Mouse (Mus musculus): ENCODE data around the gene Xpo4.
"Not testable (repeated sequence)": the region's sequence is repeated elsewhere in the genome, so short reads cannot be mapped to it uniquely, and the experiment has no call there.

Xpo4 gene

DNA sequence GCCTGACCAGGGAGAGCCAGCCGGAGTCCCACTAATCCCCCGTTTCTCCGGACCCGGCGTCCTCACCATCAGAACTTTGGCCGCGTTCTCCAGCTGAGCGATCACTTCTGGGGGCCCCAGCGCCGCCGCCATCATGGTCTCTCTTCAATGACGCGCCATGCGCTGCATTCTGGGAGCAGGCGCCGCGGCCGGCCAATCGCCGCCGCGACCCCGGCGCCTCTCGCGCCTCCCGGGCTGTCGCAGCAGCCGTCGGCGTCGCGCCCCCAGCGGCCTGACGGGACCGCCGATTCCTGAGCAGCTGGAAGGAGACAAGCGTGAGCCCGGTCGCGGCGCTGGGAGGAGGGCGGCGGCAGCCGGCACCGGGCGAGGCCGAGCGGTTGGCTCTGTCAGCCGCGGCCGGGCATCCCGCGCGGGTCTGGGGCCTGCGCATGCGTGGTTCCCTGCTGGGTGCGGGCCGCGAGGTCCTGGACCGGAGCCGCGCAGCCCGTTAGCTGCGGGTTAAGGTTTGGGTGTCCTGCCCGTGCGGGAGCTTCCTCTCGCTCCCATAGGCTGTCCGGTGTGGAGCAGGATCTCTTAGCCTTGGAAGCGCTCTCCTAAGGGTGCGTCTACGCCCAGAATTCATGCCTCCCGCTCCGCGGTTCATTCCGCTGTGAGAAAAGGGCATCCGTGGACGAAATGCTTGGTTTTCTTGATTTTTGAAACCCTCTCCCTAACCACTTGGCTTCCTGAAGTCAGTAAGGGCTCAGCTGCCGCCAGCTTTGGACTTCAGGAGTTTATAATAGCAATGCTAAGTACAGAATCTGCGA is at the start of gene Xpo4:
Xpo4 (minus strand) TSS at position 609 of the 806 bp plus-strand sequence.
- peak; percentile 85 for DNase-seq (ENCODE audit: extremely low spot score)

DNA sequence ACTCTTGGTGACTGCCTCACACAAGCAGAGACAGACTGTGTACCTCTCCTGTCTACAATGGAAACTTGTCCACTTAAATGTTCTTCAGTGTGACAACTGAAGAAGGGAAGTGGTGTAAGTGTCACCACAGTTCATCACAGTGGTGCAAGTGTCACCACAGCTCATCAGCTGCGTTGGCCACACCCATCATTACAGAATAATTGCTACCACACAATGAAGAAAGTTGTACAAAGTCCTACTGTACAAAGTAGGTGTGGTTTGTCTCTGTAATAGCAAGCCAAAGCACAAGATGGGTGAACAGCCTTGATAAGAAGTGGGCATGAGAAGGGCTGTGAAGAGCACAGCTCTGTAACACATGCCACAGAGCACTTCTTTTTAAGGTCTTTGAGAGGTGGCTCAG is 47.7 kb upstream of the Xpo4 start:
- DNase-seq (ENCODE audit: extremely low spot score): no peak

DNA sequence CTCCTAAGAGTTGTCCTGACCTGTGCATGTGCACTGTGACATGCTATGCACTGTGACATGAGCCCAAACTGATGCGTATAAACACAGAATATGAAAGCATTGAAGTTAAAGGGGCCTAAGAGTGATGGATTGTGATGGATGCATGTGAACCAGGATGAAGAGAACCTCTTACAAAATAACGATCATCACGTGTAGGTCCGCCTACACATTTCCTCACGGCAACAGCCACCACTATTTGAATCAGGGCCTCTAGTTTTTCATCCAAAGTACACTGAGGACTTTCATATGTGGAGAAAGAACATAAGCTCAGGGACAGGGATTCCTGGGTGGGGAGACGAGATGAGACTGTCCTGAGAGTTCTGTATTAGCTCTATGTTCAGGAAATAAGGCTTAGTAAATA is 45.8 kb upstream of the Xpo4 start:
- no peak for DNase-seq (ENCODE audit: extremely low spot score)

DNA sequence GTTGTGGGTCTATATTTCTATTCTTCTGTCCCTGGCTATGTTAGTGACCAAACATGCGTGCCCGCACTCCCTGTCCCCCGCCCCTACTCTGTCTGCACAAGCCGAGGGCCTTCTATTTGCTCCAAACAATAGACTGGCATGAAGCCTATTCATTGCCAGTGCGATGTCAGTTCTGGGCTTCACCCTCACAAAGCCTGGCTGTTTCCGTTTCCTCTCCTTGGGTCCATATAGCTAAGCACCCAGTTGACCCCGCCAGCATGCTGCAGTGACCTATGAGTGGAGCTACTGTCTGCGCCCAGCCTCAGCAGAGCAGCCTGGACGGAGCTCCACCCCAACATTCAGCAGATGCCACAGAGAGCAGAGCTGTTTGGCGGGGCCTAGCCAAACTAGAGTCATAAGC is 43.9 kb upstream of the Xpo4 start:
- peak; percentile 20 for DNase-seq (ENCODE audit: extremely low spot score)

DNA sequence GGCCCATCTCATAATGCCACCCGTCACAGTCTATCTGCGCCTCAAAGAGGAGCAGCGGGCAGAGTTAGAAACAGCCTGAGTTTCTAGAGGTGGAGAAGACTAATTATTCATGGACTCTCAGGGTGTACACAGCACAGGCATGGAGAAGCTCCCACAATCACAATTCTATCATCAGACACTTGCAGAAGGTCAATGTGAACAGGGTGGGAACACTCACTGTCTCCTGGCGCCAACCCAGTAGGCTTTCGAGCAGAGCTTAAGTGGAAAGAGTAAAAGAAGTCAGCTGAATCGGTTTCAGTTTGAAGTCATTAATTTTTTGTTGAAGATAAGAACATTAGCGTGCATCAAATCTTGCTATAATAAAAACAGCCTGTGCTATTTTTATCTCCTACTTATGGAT is 43.4 kb upstream of the Xpo4 start:
- no peak for DNase-seq (ENCODE audit: extremely low spot score)

DNA sequence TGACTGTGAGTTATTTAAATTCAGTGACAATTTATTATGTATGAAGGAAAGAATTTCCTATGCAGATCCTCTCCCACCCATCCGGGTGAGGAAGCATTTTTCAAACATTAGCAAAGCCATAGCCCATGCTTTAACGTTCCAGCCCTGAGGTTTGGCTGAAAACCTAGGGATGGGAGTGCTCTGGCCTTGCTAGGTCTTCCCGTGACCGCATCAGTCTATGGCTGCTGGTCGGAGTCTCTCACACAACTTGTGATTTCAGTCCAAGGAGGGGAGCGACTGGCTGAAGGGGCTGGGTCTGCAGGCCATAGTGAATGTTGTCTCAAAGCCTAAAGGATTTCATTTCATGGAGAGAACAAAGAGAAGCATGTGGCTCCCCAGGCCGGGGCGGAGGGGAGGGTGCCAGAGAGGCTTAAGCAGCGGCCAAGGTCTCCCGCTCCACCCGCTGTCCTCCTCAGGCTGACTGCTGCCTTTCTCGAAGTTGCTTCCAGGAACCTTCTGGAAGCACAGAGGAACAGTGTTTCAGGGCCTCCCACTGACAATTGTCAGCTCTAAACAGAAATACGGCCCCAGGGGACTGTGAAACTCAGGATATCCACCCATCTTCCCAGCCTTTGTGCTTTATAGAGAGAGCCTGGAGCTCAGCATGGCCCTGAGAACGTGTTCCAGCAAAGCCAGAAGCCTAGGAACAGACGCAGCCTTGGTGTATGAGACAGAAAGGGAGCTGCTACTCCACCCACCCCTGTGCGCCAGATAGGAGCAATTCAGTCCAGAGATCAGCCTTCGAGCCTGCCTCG is 42.1 kb upstream of the Xpo4 start:
- no peak for DNase-seq (ENCODE audit: extremely low spot score)

DNA sequence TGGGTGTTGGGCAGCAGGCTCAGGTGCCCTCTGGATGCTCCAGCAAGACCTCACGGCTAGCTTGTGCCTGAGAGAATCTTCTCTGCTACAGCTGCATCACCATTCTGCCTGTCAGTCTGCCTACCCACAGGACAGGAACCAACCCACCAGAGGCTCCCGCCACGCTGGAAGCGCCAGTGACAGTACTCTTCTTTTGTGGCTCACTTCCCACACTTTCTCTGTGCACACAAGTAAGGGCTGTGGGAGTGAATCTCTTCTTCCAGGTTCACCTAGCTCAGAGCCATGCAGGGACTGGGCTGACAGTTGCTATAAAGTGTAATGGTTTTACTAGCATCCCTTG is 41.5 kb upstream of the Xpo4 start:
- no peak for DNase-seq (ENCODE audit: extremely low spot score)

DNA sequence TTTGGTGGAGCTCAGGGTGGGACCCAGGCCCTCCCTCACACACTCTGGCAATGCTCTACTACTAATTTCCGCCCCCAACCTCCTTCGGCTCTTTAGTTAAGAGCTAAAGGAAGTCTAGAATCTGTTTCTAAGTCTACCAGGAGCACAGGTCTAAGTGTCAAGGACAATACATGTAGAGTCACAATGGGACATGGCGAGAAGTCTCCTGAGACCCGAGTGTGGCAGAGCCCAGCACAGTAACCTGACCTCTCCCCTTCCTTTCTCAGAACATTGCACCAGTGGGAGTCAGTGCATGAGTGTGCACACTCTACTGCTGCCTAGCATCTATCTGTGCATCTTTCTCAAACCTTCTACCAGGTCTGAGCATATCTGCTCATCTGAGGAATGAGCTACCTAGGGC is 40.5 kb upstream of the Xpo4 start:
- DNase-seq (ENCODE audit: extremely low spot score): no peak

DNA sequence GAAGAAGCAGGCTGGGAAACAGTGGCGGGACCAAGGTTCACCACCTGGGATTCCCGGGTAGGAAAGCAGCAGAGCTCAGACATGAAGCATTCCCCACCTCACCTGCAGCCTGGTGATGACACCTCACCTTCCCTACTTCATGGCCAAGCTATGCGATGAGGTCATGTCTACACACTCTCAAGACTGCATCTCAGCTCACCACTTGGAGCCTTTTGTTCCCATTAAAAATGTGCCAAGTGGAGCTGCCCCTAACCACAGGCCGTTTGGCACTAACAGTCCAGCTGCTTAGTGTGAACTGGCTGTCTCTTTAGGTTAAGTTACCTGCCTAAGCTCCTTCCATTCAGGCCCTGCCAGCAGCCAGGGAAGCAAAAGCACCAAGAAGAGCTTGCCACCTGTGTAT is 39.8 kb upstream of the Xpo4 start:
- no peak for DNase-seq (ENCODE audit: extremely low spot score)

DNA sequence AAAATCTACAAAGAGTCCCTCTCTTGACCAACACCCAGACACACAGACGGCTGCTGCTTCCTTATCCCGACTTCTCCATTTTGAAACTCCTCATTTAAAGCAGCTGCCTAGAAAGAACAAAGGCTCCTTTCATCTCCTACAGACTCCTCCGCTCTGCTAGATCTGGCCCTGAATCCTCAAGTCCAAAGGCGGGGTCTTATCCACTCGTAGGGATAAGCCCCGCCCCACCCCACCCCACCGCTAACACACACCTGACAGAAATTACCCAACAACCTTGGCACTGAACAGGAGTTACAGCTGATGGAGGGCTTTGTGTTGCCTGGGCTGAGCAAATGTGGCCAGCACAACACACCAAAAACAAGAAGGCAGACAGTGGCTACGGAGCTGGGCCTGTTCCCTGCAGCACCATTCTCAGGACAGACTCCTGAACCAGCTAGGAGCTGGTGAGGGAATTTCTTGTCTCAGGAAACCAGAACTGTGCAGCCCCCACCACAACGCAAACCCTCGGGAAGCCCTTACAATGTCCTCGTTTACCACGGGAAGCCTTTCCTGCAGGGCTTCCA is 36.8 kb upstream of the Xpo4 start:
- no peak for DNase-seq (ENCODE audit: extremely low spot score)

DNA sequence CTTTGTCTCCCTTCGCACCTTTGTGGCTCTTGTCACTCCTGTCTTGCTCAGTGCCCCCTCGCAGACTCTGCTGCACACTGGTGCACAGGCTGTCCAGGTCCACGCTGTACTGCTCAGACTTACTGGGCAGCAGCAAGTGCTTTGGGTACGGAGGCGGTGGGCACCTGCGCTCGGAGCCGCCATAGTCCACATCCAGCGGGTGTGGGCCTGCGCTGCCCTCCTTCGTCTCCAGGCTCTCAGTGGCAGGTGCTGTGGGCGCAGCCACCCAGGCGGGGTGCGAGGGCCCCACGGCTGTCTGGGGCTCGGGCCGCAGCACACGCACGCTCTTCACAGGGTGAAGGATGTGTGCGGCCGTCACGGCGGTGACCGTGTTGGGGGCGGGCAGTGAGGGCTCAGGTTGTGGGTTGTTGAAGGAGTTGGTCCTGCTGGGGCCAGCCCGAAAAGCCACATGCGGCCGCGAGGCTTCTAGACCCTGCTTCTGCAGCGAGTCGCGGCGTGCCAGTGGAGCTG is 34.3 kb upstream of the Xpo4 start:
- DNase-seq (ENCODE audit: extremely low spot score): no peak

DNA sequence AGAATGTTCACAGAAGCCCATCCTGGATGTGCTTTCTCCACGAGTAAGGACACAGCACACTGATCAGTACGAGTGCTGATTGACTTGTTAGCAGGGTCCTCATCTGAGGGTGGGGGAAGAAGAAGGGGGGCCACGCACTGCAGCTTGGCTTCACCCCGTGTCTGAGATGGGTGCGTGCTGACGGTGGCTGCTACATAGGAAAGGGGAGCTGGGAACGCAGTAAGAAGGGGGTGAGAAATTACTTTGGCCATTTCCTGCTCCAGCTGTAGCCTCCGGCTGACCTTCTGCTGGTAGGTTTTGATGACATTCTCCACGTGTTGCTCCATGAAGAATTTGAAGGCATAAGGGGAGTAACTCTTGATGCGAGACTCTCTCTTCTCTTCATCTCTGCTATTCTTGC is 33.8 kb upstream of the Xpo4 start:
- DNase-seq (ENCODE audit: extremely low spot score): no peak

DNA sequence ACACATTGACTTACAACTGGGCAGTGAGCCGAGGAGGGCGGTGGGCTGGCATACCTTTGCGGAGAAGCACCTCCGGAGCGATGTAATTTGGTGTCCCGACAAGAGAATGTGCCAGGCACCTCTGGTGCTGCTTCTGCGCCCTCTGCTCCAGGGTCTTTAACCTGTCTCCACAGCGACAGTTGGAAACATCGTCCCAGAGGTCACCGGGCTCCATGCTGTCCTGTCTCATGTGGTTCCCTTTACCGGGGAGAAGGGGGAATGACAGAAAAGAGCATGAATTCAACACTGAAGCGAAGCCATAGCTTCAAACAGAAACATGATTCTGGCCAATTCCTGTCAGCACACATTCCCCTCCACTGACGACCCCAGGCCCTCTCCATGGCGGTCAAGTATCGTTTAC is 30.8 kb upstream of the Xpo4 start:
- DNase-seq (ENCODE audit: extremely low spot score): no peak

DNA sequence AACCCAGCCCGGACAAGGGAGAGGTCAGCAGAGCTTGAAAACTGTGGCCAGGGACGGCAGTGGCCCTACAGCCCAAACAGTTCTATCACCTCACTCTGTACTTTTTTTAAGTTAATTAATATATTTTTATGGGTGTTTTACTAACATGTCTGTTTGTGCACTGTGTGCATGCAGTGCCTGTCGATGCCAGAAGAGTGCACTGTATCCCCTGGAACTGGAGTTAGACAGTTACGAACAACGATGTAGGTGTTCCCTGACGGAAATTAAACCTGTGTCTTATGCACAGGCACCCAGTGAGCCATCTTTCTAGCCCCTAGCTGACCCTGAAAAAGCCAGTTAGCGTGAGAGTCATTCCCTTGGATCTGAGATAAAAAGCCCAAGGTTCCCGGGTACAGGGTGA is 30.3 kb upstream of the Xpo4 start:
- no peak for DNase-seq (ENCODE audit: extremely low spot score)

DNA sequence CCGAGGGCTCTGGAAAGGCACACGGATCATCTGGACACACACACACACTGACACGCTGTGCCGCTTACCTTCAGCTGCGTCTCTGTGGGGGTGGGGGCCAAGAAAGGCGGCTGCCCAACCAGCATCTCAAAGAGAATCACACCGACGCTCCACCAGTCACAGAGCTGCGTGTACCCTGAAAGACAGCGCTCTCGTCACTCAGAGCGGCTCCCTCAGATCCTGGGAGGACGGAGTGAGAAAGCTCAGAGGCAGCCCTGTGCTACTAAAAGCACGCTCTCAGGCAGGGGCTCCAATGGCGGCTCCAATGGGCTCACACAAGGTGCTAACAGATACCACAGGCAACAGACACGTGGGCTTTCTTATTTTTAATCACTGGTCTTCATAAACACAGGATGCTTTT is 29.0 kb upstream of the Xpo4 start:
- no peak for DNase-seq (ENCODE audit: extremely low spot score)

DNA sequence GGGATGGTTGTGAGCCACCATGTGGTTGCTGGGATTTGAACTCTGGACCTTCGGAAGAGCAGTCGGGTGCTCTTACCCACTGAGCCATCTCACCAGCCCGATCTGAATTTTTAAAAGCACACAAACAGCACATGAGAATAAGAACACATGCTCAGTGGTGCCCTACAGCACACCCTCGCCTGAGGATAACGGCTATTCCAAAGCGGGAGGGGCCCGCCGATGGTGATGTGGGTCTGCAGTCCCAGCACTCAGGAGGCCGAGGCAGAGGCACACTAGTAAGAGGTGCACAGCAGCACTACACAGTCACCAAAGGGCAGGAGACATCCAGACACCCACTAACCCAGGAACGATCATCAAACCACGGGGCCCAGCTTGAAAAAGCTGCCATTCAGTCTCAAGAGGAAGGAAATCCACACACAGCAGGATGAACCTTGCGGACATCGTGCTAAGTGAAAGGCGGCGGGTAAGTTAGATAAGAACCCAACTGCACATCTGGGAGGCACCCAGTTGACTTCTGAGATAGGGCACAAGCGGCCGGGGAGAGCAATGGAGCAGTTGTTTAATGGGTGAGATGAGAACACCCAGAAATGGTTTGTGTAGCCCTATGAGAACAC is 27.4 kb upstream of the Xpo4 start:
- DNase-seq (ENCODE audit: extremely low spot score): no peak

DNA sequence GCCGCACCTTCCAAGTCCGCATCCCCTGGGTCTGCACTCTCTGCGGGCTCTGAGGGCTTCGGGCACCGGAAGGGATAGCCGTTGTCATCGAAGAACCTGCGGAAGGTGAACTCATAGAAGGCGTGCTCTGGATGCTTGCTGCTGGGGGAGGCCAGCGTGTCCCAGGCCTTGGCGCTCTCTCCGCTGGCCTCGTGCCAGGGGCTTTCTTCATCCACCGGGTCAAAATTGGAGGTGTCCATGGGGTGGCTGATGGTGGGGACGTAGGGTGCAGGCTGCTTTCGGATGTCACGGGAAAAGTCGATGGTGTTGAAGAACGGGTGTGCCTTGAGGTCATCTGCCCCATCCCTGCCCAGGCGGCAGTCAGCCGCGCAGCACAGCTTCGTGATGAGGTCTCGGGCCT is 26.1 kb upstream of the Xpo4 start:
- DNase-seq (ENCODE audit: extremely low spot score): no peak

DNA sequence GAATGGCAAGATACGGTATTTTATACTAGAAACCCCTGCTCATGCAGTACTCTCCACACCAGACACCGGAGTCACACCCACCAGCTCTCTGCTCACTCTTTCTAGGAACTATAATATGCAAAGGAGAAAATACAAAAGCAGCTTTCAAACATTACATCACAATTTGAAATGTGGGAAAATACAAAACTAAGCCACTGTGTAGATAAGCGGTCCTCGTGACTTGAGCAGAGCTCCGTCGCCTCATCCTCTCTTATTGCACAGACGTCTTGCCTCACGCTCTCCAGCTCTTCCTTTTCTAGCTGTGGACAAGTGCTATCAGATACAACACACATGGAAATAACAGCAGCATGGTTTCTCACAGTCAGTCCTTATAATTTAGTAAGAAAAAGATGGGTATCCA is 25.5 kb upstream of the Xpo4 start:
- DNase-seq (ENCODE audit: extremely low spot score): no peak

DNA sequence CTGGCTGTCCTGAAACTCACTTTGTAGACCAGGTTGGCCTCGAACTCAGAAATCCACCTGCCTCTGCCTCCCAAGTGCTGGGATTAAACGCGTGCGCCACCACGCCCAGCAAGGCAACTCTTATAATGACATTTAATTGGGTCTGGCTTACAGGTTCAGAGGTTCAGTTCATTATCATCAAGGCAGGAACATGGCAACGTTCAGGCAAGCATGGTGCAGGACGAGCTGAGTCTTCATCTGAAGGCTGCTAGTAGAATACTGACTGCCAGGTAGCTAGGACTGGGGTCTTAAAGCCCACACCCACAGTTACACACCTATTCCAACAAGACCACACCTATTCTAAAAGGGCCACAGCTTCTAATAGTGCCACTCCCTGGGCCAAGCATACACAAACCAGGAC is 22.8 kb upstream of the Xpo4 start:
- not testable (repeated sequence) for DNase-seq (ENCODE audit: extremely low spot score)

DNA sequence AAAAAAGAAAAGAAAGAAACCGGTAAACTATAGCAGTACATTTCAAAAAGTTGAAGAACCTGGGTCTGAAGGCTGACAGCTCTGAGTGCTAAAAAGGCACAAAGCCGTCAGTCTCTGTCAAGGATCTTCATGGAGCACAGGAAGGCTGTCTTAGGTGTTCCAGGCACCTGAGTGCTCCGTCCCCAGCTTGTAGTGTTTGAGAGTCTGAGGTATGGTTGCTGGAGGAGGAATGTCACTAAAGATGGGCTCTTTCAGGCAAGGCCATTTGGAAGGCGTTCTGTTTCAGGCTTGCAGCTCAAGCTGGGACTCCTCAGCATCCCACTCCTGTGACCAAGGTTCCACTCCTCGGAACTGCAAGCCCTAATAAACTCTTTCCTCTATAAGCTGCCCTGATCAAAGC is 22.2 kb upstream of the Xpo4 start:
- no peak for DNase-seq (ENCODE audit: extremely low spot score)

DNA sequence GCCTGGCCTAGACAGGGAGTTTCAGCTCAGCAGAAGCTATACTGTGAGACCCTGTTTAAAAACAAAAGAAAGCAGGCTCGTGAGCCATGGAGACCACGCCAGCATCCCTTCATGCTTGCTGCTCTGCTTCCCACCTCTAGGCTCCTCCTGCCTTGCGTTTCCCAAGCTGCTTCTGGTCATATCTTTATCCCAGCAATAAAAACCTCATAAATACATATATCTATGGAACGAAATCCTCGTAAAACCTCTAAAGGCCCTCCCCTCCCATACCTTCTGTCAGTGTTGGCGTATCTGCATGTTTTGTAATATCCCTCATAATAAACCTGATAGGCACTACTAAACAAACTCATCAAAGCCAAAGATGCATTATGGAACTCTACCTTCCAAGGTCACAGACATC is 21.4 kb upstream of the Xpo4 start:
- DNase-seq (ENCODE audit: extremely low spot score): no peak

DNA sequence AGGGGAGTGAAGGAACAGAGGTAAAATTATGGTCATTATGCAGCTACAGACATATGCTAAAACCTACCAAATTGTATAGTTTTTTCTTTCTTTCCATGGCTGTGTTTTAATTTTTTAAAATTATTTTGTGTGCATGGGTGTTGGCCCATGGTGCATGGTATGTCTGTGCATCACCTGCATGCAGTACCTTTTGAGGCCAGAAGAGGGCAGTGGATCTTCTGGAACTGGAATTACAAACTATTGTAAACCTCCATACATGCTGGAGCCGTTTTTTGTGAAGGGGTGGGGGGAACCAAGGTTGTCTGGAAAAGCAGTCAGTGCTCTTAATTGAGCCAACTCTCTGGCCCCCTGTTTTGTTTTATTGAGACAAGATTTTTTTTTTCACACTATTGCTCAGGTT is 19.3 kb upstream of the Xpo4 start:
- peak; percentile 33 for DNase-seq (ENCODE audit: extremely low spot score)

DNA sequence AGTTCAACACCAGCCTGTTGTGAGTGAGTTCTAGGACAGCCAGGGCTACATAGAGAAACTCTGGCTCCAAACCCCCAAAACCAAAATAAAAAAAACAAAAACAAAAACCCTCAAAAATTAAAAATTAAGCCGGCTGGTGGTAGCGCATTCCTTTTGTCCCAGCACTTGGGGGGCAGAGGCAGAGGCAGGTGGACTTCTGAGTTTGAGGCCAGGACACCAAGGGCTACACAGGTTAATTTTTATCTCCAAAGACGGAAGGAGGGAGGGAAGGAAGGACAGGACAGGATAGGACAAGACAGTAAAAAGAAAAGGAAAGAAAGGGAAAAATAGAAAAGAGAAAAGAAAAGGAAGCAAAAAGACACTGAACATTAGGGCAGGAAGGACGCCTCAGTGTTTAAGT is 17.5 kb upstream of the Xpo4 start:
- DNase-seq (ENCODE audit: extremely low spot score): no peak

Measured in embryo, embryonic 9.5 days (tissue).